Mouse (Mus musculus) neural tube, embryonic 12.5 days (tissue): Measurements from ENCODE around the gene Tnfsf14. TPM values are rescaled to one million over a fixed set of nuclear protein-coding genes. Genes with fewer than 3 reads are reported as not detected.
A peak's percentile ranks its signal among the peaks of the same experiment; 100 is the strongest.

Source experiments
- ATAC-seq: fragments of 200-750 bp; cut with Nextera tagmentation; 2 replicates; pipeline ENCODE4 v1.8.0; 2017; ENCODE audit warnings: low read depth, mild to moderate bottlenecking, moderate TSS enrichment, moderate library complexity; ENCODE audit not compliant: low FRiP score
- H3K27ac ChIP-seq: fragments of 300-500 bp; sonication (generic); 2 replicates; pipeline ENCODE4 v1.5.1; 2016
- H3K27me3 ChIP-seq: fragments of 300-500 bp; sonication (generic); replicated peaks from 2 replicates; pipeline ENCODE4 v1.6.1; 2016; ENCODE audit warnings: mild to moderate bottlenecking
- H3K36me3 ChIP-seq: fragments of 300-500 bp; sonication (generic); 2 replicates; pipeline ENCODE4 v1.6.1; 2016; ENCODE audit warnings: mild to moderate bottlenecking
- H3K4me1 ChIP-seq: fragments of 300-500 bp; sonication (generic); 2 replicates; pipeline ENCODE4 v1.6.1; 2016
- H3K4me2 ChIP-seq: fragments of 300-500 bp; sonication (generic); replicated peaks from 2 replicates; pipeline ENCODE4 v1.6.1; 2016; ENCODE audit warnings: mild to moderate bottlenecking
- H3K4me3 ChIP-seq: fragments of 300-500 bp; sonication (generic); 2 replicates; pipeline ENCODE4 v1.5.1; 2016
- H3K9ac ChIP-seq: fragments of 300-500 bp; sonication (generic); 2 replicates; pipeline ENCODE4 v1.6.1; 2016; ENCODE audit warnings: mild to moderate bottlenecking
- H3K9me3 ChIP-seq: fragments of 300-500 bp; sonication (generic); 2 replicates; pipeline ENCODE4 v1.6.1; 2016; ENCODE audit warnings: mild to moderate bottlenecking
- WGBS: fragments of 180-500 bp; shearing (Covaris S2); methylation state at CpG from one replicate; pipeline ENCODE4 v1.1.7; 2016; 5-methylcytosine and 5-hydroxymethylcytosine counted together
- polyA plus RNA-seq: library from polyadenylated mRNA; unstranded; fragments of >200 nt; fragmentation: Nextera tagmentation; extraction: Ambion mirVana; gene quantifications from 2 replicates; pipeline ENCODE4 v1.2.1, GENCODE M21; 2016

The Tnfsf14 gene
- polyA plus RNA-seq, 1 experiment from 2014 or later: 0.10 TPM

- Histone ChIP-seq H3K4me2 (no peak overlapping the region), H3K9ac (no peak overlapping the region), H3K27me3 (no peaks in the 10 kb centered on the region), H3K4me1 (no peaks in the 10 kb centered on the region), H3K36me3 (no peaks in the 10 kb centered on the region), H3K4me3 (no peak overlapping the region), H3K9me3 (no peaks in the 10 kb centered on the region), H3K27ac (no peak overlapping the region)
- 81% methylated on average over 8 of the region's 8 CpGs for WGBS
- ATAC-seq: no peak
Measured at GRCm38 (mm10) chr17:57195326-57196010, 1.5 kb upstream of the Tnfsf14 start.

DNA sequence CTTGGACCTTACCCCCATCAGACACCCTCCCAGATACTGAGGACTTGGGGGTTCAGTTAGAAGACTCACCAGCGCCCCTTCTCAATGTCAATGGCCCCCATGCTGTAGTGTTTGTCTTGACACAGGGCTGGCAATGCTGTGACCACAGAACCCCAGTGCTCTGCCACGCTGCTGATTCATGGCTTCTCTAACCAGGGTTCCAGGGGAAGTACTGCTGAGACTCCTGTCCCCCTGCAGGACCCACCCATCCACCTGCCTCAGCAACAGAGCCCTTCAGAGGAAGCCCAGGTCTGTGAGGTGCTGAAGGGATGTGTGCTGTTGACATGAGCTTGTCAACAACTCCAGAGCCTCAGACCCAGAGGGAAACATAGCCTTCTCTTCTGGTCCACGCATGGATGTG lies 794 bp upstream of the Tnfsf14 start:
- 85% methylated on average over 3 of the region's 3 CpGs for WGBS
- H3K4me2 ChIP-seq: no peak overlapping the region

DNA sequence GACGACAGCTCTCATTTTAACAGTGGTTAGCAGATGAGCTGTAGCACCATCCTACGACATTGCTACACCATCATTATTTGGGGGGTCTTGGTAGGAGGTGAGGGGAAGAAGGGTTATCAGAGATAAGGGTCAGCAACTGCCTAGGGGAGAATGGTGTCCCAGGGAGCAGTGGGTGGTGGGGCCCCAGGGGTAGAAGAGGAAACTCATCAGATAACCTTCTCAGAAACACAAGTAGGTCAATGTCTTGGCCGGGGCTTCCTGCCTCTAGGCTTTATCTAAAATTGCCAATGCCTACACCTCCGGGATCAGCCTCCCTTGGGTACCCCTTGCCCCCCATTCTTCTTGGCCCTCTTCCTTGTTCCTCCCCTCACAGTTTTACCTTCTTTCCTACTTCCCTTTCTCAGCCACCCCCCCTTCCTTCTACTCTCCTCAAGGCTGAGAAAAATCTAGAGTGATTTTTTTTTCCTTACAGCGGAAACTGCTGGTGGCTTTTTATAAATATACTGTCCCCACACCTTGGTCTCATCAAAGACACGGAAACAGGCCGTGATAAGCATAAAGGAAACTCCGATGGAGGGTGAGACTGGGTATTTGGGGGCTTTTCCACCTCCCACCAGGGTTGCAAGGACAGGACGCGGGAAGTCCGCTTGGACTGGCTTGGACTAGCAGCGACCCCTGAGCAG lies 5.3 kb downstream of the Tnfsf14 start:
- Histone ChIP-seq H3K9ac (no peak overlapping the region), H3K4me2 (no peak overlapping the region), H3K9me3 (no peaks in the 10 kb centered on the region), H3K27me3 (no peaks in the 10 kb centered on the region), H3K27ac (no peak overlapping the region), H3K36me3 (no peaks in the 10 kb centered on the region), H3K4me1 (no peaks in the 10 kb centered on the region), H3K4me3 (no peak overlapping the region)
- no peak for ATAC-seq
- WGBS: 89% methylated on average over 12 of the region's 12 CpGs

More for the DNA sequence above, 794 bp upstream of the Tnfsf14 start:
- no peaks in the 10 kb centered on the region for H3K9me3 ChIP-seq
- H3K27me3 ChIP-seq: no peaks in the 10 kb centered on the region
- H3K9ac ChIP-seq: no peak overlapping the region
- no peak overlapping the region for H3K27ac ChIP-seq
- no peak overlapping the region for H3K4me3 ChIP-seq
- H3K4me1 ChIP-seq: no peaks in the 10 kb centered on the region
- no peaks in the 10 kb centered on the region for H3K36me3 ChIP-seq
- ATAC-seq: no peak

DNA sequence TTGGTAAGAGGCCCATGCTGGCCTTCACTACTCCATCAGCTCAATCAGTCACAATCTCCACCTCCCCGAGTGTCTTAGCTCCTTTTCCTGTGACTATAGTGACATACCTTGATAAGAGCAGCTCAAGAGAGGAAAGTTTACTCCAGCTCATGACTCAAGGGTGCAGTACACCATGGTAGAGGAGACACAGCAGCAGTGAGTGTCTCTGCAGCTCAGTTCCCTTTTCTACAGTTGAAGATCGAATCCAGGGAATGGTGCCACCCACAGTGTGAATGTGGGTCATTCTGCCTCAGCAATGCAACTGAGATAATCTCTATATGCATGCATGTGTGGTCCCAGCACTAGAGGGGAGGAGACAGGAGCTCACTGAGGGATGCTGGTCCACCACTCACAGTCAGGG lies 8.3 kb downstream of the Tnfsf14 start:
- ATAC-seq: no peak
- Histone ChIP-seq H3K9ac (no peak overlapping the region), H3K27ac (no peak overlapping the region), H3K36me3 (no peaks in the 10 kb centered on the region), H3K4me2 (no peak overlapping the region), H3K27me3 (no peaks in the 10 kb centered on the region), H3K9me3 (no peaks in the 10 kb centered on the region), H3K4me1 (no peaks in the 10 kb centered on the region), H3K4me3 (no peak overlapping the region)
- 73% methylated on average over 2 of the region's 2 CpGs for WGBS

DNA sequence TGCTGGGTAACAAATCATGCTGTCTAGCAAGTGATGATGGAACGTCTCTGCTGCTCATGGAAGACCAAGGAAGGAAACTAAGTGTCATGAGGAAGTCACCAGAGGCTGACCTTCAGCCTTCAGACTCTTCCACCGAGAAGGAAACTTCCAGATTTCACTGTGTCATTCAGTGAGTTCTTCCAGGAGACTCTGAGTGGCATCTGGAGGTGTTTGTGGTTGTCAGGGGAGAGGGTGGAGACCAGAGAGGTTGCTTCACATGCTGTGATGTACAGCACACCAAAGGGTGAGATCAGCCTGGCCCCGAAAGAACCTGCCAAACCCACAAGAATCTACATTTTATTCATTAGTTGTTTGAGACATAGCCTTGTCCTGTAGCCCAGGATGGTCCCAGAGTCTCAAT lies 11.1 kb downstream of the Tnfsf14 start:
- Histone ChIP-seq H3K27ac (no peak overlapping the region), H3K4me1 (no peaks in the 10 kb centered on the region), H3K27me3 (no peaks in the 10 kb centered on the region), H3K36me3 (no peaks in the 10 kb centered on the region), H3K9ac (no peak overlapping the region), H3K4me2 (no peak overlapping the region), H3K4me3 (no peak overlapping the region), H3K9me3 (no peaks in the 10 kb centered on the region)
- no peak for ATAC-seq
- WGBS: 79% methylated on average over 3 of the region's 3 CpGs

DNA sequence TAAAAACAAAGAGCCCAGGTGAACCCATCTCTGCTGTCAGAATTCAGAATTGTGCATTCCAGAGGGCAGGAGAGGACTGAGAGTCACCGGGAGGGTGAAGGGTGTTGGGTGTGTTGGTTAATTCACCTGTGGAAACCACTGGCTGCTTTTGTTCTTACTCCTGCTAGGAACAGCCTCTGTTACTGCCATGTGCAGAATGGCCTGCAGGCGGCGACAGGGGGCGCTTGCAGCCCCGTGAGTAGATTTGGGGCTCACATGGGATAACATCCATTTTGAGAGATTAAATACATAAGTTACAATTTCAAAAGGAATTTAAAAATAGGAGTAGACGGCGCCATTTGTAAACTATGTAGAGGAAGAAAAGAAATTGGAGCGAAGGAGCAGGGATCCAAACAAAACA lies 13.6 kb downstream of the Tnfsf14 start:
- no peaks in the 10 kb centered on the region for H3K36me3 ChIP-seq
- H3K27ac ChIP-seq: no peak overlapping the region
- 40% methylated on average over 8 of the region's 8 CpGs for WGBS
- no peaks in the 10 kb centered on the region for H3K27me3 ChIP-seq
- H3K4me3 ChIP-seq: no peak overlapping the region
- H3K9me3 ChIP-seq: no peaks in the 10 kb centered on the region
- H3K4me1 ChIP-seq: no peaks in the 10 kb centered on the region
- ATAC-seq: no peak
- H3K9ac ChIP-seq: no peak overlapping the region
- no peak overlapping the region for H3K4me2 ChIP-seq

- H3K36me3 ChIP-seq: no peaks in the 10 kb centered on the region
- no peaks in the 10 kb centered on the region for H3K9me3 ChIP-seq
- no peak for ATAC-seq
- no peaks in the 10 kb centered on the region for H3K27me3 ChIP-seq
- no peaks in the 10 kb centered on the region for H3K4me1 ChIP-seq
- no peak overlapping the region for H3K4me2 ChIP-seq
- no peak overlapping the region for H3K27ac ChIP-seq
- 82% methylated on average over 4 of the region's 4 CpGs for WGBS
- H3K4me3 ChIP-seq: no peak overlapping the region
- H3K9ac ChIP-seq: no peak overlapping the region
Measured at GRCm38 (mm10) chr17:57173351-57173750, 20.6 kb downstream of the Tnfsf14 start.

GRCm38 (mm10) chr17:57172378-57172777 lies 21.6 kb downstream of the Tnfsf14 start:
- no peak for ATAC-seq
- Histone ChIP-seq H3K4me3 (no peak overlapping the region), H3K27me3 (no peaks in the 10 kb centered on the region), H3K27ac (no peak overlapping the region), H3K9ac (no peak overlapping the region), H3K4me1 (no peaks in the 10 kb centered on the region), H3K36me3 (no peaks in the 10 kb centered on the region), H3K4me2 (no peak overlapping the region), H3K9me3 (no peaks in the 10 kb centered on the region)
- 86% methylated on average over 5 of the region's 5 CpGs for WGBS

- no peak for ATAC-seq
- Histone ChIP-seq H3K4me2 (no peak overlapping the region), H3K27ac (no peak overlapping the region), H3K9ac (no peak overlapping the region), H3K27me3 (no peaks in the 10 kb centered on the region), H3K9me3 (no peaks in the 10 kb centered on the region), H3K4me1 (peaks cover 5% of the 10 kb centered on the region; the same call in 1 of the 2 replicates), H3K36me3 (no peaks in the 10 kb centered on the region), H3K4me3 (no peak overlapping the region)
- 31% methylated on average over 5 of the region's 5 CpGs for WGBS
Measured at GRCm38 (mm10) chr17:57170616-57171260, 23.2 kb downstream of the Tnfsf14 start.

DNA sequence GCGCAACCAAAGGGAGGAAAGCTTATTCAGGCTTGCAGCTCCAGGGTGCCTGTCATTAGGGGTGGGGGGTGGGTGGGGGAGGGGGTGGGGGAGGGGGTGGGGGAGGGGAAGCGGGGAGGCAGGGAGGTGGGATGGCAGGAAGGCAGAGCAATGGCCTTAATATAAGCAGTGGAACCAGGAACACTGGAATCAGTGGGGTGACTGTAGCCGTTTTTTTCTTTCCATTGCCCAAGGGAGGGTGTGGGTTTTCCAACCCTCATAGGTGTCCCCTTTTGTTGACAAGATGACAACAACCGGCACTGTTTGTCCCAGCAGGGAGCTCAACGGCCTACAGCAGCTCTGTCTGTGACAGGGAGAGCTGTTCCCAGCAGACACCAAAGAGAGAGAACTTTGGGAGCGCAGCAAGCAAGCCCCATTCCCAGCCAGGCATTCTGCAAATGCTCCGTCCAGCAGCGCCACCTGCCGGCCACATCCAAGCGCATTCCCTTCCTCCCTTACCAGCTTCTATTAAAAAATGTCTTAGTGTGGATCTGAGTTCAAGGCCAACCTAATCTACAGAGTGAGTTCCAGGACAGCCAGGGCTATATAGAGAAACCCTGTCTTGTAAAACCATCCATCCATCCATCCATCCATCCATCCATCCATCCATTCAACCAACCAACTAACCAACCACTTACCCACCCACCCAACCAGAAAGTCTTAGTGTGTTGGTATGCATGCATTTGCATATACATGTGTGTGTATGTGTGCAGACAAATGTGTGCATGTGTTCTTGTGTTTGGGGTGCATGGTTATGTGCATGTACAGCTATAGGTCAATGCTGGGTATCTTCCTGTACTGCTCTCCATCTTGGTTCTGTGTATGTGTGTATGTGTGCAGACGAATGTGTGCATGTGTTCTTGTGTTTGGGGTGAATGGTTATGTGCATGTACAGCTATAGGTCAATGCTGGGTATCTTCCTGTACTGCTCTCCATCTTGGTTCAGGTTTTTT lies 26.9 kb downstream of the Tnfsf14 start:
- Histone ChIP-seq H3K9me3 (no peaks in the 10 kb centered on the region), H3K27me3 (no peaks in the 10 kb centered on the region), H3K36me3 (no peaks in the 10 kb centered on the region), H3K9ac (no peak overlapping the region), H3K4me3 (no peak overlapping the region), H3K4me1 (peaks cover 5% of the 10 kb centered on the region; the same call in 1 of the 2 replicates), H3K27ac (no peak overlapping the region), H3K4me2 (peak overlapping the region; percentile 26)
- WGBS: 11% methylated on average over 11 of the region's 11 CpGs
- peak; percentile 86 for ATAC-seq

DNA sequence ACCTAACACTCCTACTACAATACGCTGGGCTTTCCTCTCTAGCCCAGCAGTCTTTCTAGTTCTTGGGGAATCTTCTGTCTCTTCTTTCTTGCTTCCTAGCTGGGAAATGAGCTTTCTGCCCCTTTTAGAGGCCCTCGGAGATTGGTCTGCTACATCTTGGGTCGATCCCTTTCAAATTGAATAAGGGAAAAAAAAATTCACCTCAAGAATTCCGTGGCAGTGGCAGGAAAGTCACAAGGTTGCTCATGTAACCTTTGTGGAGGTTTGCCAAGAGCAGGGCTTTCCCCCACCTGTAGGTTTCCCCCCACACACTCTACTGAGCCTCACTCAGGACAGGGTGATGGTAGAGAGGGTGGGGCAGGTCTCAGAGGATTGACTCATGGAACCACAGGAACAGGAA lies 40.2 kb downstream of the Tnfsf14 start:
- Histone ChIP-seq H3K4me2 (no peak overlapping the region), H3K27me3 (peaks cover 21% of the 10 kb centered on the region; the same call in 1 of the 2 replicates), H3K4me3 (no peak overlapping the region), H3K4me1 (peaks cover 5% of the 10 kb centered on the region), H3K36me3 (no peaks in the 10 kb centered on the region), H3K27ac (no peak overlapping the region), H3K9ac (no peak overlapping the region), H3K9me3 (no peaks in the 10 kb centered on the region)
- WGBS: 90% methylated on average over 4 of the region's 4 CpGs
- no peak for ATAC-seq

GRCm38 (mm10) chr17:57153006-57153405 lies 41.0 kb downstream of the Tnfsf14 start:
- Histone ChIP-seq H3K36me3 (no peaks in the 10 kb centered on the region), H3K4me3 (no peak overlapping the region), H3K4me1 (peaks cover 5% of the 10 kb centered on the region), H3K4me2 (no peak overlapping the region), H3K27ac (no peak overlapping the region), H3K9me3 (no peaks in the 10 kb centered on the region), H3K9ac (no peak overlapping the region), H3K27me3 (peaks cover 29% of the 10 kb centered on the region; the same call in 1 of the 2 replicates)
- no peak for ATAC-seq
- WGBS: 68% methylated on average over 6 of the region's 6 CpGs
